Mouse (Mus musculus) megakaryocyte, adult 5-6 weeks (primary cell): ENCODE results near the gene Hexa. TPM values are rescaled to one million over a fixed set of nuclear protein-coding genes. Genes with fewer than 3 reads are reported as not detected.

Experiments used
- ATAC-seq: 2 replicates; pipeline ENCODE4 v1.8.0; 2016; ENCODE audit warnings: mild to moderate bottlenecking, inconsistent platforms; ENCODE audit not compliant: poor library complexity, severe bottlenecking
- total RNA-seq, 2 experiments: library from RNA; stranded (forward) in 1 of 2; stranded (reverse) in 1 of 2; fragments of 153-499, 151-499 nt in 1 of 2; fragments of 221-1000, 200-1000 nt in 1 of 2; gene quantifications; 2 replicates each; pipeline versions ENCODE4 v1.2.3 to v1.2.4; 2015 to 2017

The Hexa gene
- total RNA-seq, 2 experiments from 2014 or later, result 162 to 269 TPM

- peak; percentile 51 for ATAC-seq
These were observed 12.3 kb downstream of the Hexa start for GRCm38 (mm10) chr9:59551620-59552031.

- no peak for ATAC-seq
These were observed 13.3 kb downstream of the Hexa start for GRCm38 (mm10) chr9:59552610-59553009.

GRCm38 (mm10) chr9:59553719-59554118 is 14.4 kb downstream of the Hexa start:
- no peak for ATAC-seq

GRCm38 (mm10) chr9:59565600-59565999 is 26.3 kb downstream of the Hexa start:
- peak; percentile 91 for ATAC-seq

- peak; percentile 93 for ATAC-seq
These were observed 27.8 kb downstream of the Hexa start for GRCm38 (mm10) chr9:59567111-59567510.

GRCm38 (mm10) chr9:59571852-59572251 is 32.5 kb downstream of the Hexa start:
- no peak for ATAC-seq

- ATAC-seq, result no peak
These were observed 38.1 kb downstream of the Hexa start for GRCm38 (mm10) chr9:59577401-59577800.

- peak; percentile 91 for ATAC-seq
These were observed 38.6 kb downstream of the Hexa start, which contains the start of gene Celf6 for GRCm38 (mm10) chr9:59577844-59578504. TSS of gene Celf6 (plus strand) at chr9:59577917.

GRCm38 (mm10) chr9:59578505-59578867 is 39.1 kb downstream of the Hexa start:
- no peak for ATAC-seq

- ATAC-seq, result peak; percentile 93
These were observed 45.5 kb downstream of the Hexa start for GRCm38 (mm10) chr9:59584871-59585308.

- ATAC-seq, result no peak
These were observed 48.9 kb downstream of the Hexa start for GRCm38 (mm10) chr9:59588252-59588651.

- no peak for ATAC-seq
These were observed 49.7 kb downstream of the Hexa start for GRCm38 (mm10) chr9:59588710-59589671.

GRCm38 (mm10) chr9:59589703-59590439 is 50.5 kb downstream of the Hexa start:
- no peak; the same call in 1 of the 2 replicates for ATAC-seq

- no peak for ATAC-seq
These were observed 62.3 kb downstream of the Hexa start for GRCm38 (mm10) chr9:59601661-59602060.

GRCm38 (mm10) chr9:59605967-59606366 is 66.6 kb downstream of the Hexa start:
- no peak for ATAC-seq

GRCm38 (mm10) chr9:59610950-59611349 is 71.6 kb downstream of the Hexa start:
- no peak for ATAC-seq

Other genes starting within 250 kb of the Hexa start
- gene Adpgk, start 248.0 kb upstream of the Hexa start, total RNA-seq (2015), result 199 and 247 TPM in 2 replicates
- gene Adpgk, start 248.0 kb upstream of the Hexa start, total RNA-seq (2017), result 176 and 232 TPM in 2 replicates
- gene Bbs4, start 186.0 kb upstream of the Hexa start, total RNA-seq (2015), result 3.1 and 4.7 TPM in 2 replicates
- 5.8 and 7.6 TPM in 2 replicates for gene Bbs4, start 186.0 kb upstream of the Hexa start, total RNA-seq (2017)
- 84.9 and 95.7 TPM in 2 replicates for gene Arih1, start 52.9 kb upstream of the Hexa start, total RNA-seq (2015)
- gene Arih1, start 52.9 kb upstream of the Hexa start, total RNA-seq (2017), result 71.7 and 94.6 TPM in 2 replicates
- 0.75 and 1.4 TPM in 2 replicates for gene Tmem202, start 307 bp downstream of the Hexa start, total RNA-seq (2015)
- 0.41 and 0.59 TPM in 2 replicates for gene Tmem202, start 307 bp downstream of the Hexa start, total RNA-seq (2017)
- gene Celf6, start 38.4 kb downstream of the Hexa start, total RNA-seq (2015), result not detected in 2 replicates
- not detected in 2 replicates for gene Celf6, start 38.4 kb downstream of the Hexa start, total RNA-seq (2017)
- 29.8 and 35.2 TPM in 2 replicates for gene Parp6, start 77.7 kb downstream of the Hexa start, total RNA-seq (2015)
- gene Parp6, start 77.7 kb downstream of the Hexa start, total RNA-seq (2017), result 22.9 and 23.0 TPM in 2 replicates
- gene Pkm, start 116.8 kb downstream of the Hexa start, total RNA-seq (2015), result 192 and 215 TPM in 2 replicates
- gene Pkm, start 116.8 kb downstream of the Hexa start, total RNA-seq (2017), result 908 and 975 TPM in 2 replicates
- 0.58 and 0.66 TPM in 2 replicates for gene Gramd2, start 140.6 kb downstream of the Hexa start, total RNA-seq (2015)
- 0.88 and 1.3 TPM in 2 replicates for gene Gramd2, start 140.6 kb downstream of the Hexa start, total RNA-seq (2017)
- 4.1 and 7.5 TPM in 2 replicates for gene Senp8, start 211.2 kb downstream of the Hexa start, total RNA-seq (2015)
- gene Senp8, start 211.2 kb downstream of the Hexa start, total RNA-seq (2017), result 4.2 and 4.8 TPM in 2 replicates
- 18.0 and 19.0 TPM in 2 replicates for gene Myo9a, start 211.4 kb downstream of the Hexa start, total RNA-seq (2015)
- 32.4 and 38.7 TPM in 2 replicates for gene Myo9a, start 211.4 kb downstream of the Hexa start, total RNA-seq (2017)